Mouse (Mus musculus) kidney, adult 9 months (tissue): ENCODE results near the gene Igsf9.

Experiments used
- DNase-seq: peaks from one replicate; pipeline ENCODE4 v3.0.0; 2022

The Igsf9 gene

GRCm38 (mm10) chr1:172499765-172500441 is 18.3 kb downstream of the Igsf9 start, which contains the start of gene Tagln2:
Gene Tagln2, plus strand, starts transcription at chr1:172500047.
- DNase-seq, result peak; percentile 92

GRCm38 (mm10) chr1:172500451-172501370 is 19.1 kb downstream of the Igsf9 start:
- peak; percentile 85 for DNase-seq

GRCm38 (mm10) chr1:172501371-172502144 is 20.0 kb downstream of the Igsf9 start:
- peak; percentile 64 for DNase-seq

- peak; percentile 80 for DNase-seq
These were observed 20.8 kb downstream of the Igsf9 start for GRCm38 (mm10) chr1:172502145-172503110.

- peak; percentile 57 for DNase-seq
These were observed 21.8 kb downstream of the Igsf9 start for GRCm38 (mm10) chr1:172503111-172503997.

- no peak for DNase-seq
These were observed 23.2 kb downstream of the Igsf9 start for GRCm38 (mm10) chr1:172504756-172505155.

- no peak for DNase-seq
These were observed 25.4 kb downstream of the Igsf9 start for GRCm38 (mm10) chr1:172507001-172507400.

GRCm38 (mm10) chr1:172507701-172508100 is 26.1 kb downstream of the Igsf9 start:
- peak; percentile 67 for DNase-seq

- DNase-seq, result no peak
These were observed 26.6 kb downstream of the Igsf9 start for GRCm38 (mm10) chr1:172508172-172508571.

- DNase-seq, result peak; percentile 49
These were observed 27.6 kb downstream of the Igsf9 start for GRCm38 (mm10) chr1:172509235-172509634.

GRCm38 (mm10) chr1:172509983-172510382 is 28.4 kb downstream of the Igsf9 start:
- no peak for DNase-seq

- peak; percentile 78 for DNase-seq
These were observed 28.9 kb downstream of the Igsf9 start for GRCm38 (mm10) chr1:172510421-172510972.

GRCm38 (mm10) chr1:172512962-172513361 is 31.4 kb downstream of the Igsf9 start:
- DNase-seq, result peak; percentile 83

- peak; percentile 62 for DNase-seq
These were observed 32.1 kb downstream of the Igsf9 start for GRCm38 (mm10) chr1:172513525-172514212.

GRCm38 (mm10) chr1:172514213-172514529 is 32.6 kb downstream of the Igsf9 start:
- DNase-seq, result no peak

GRCm38 (mm10) chr1:172514551-172515268 is 33.1 kb downstream of the Igsf9 start:
- peak; percentile 55 for DNase-seq

GRCm38 (mm10) chr1:172515396-172515795 is 33.8 kb downstream of the Igsf9 start:
- DNase-seq, result peak; percentile 72

- DNase-seq, result no peak
These were observed 36.4 kb downstream of the Igsf9 start for GRCm38 (mm10) chr1:172518013-172518412.

- no peak for DNase-seq
These were observed 38.1 kb downstream of the Igsf9 start for GRCm38 (mm10) chr1:172519644-172520043.
